Mouse (Mus musculus): ENCODE data around the gene Lingo3. TPM values are rescaled to one million over a fixed set of nuclear protein-coding genes. Genes with fewer than 3 reads are reported as not detected.

Lingo3 gene
- polyA plus RNA-seq, 1 experiment from 2014 or later, result 2.7 TPM

DNA sequence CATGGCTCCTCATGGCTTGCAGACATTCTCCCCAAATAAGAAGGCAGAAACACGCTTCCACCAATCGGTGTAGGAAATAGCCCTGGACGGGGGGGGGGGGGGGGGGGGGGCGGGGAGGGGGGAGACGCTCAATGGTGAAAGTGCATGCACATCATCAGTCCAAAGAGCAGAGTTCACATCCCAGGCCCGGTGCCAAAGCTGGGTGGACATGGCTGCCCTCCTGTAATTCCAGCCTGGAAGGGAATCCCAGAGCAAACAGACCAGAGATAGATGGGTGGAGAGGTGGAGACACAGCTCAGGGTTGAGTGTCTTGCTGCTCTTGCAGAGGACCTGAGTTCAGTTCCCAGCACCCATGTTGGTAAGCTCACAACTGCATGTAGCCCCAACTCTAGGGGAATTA lies 27.2 kb upstream of the Lingo3 start:
- DNase-seq (ENCODE audit: low spot score), result no peak
- no peak for ATAC-seq
- H3K4me3 ChIP-seq (ENCODE audit: low read depth, low read length), result no peak overlapping the region
- H3K36me3 ChIP-seq (ENCODE audit: control insufficient read depth, insufficient read depth, low read length), result peaks cover 21% of the 10 kb centered on the region; the same call in 1 of the 2 replicates
- no peak overlapping the region for H3K4me2 ChIP-seq (ENCODE audit: low read length)
- H3K27ac ChIP-seq (ENCODE audit: low read depth, low read length), result no peak overlapping the region
- WGBS, result 81% methylated on average over 4 of the region's 6 CpGs
- no peaks in the 10 kb centered on the region for H3K9me3 ChIP-seq (replicated peaks; ENCODE audit: control insufficient read depth, low read length)
- no peaks in the 10 kb centered on the region for H3K27me3 ChIP-seq (replicated peaks; ENCODE audit: control insufficient read depth, insufficient read depth, low read length)
- H3K4me1 ChIP-seq (ENCODE audit: control insufficient read depth, insufficient read depth, low read length), result no peaks in the 10 kb centered on the region
- no peak overlapping the region for H3K9ac ChIP-seq (ENCODE audit: low read length)

DNA sequence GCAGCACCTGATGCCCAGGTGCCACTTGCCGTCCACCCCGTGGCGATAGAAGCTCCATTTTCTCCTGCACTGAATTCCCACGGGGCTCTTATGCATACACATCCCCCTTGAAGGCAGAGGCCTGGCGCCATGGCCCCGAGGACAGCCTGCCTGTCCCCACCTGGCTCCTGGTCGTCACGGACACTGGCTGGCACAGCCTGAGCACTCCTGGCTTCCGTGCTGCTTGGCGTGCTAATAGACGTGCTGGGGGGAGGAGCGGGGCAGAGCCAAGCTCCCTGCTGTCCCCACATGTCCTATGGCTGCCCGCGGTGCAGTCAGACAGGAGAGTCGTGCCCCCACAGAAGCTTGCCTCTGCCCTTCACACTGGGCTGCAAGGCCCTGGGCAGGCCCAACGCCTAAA lies 20.6 kb upstream of the Lingo3 start:
- peaks cover 62% of the 10 kb centered on the region for H3K36me3 ChIP-seq (ENCODE audit: control insufficient read depth, insufficient read depth, low read length)
- H3K27ac ChIP-seq (ENCODE audit: low read depth, low read length), result no peak overlapping the region
- ATAC-seq (no peak), DNase-seq (ENCODE audit: low spot score) (no peak)
- H3K4me2 ChIP-seq (ENCODE audit: low read length), result no peak overlapping the region
- no peak overlapping the region for H3K4me3 ChIP-seq (ENCODE audit: low read depth, low read length)
- no peaks in the 10 kb centered on the region for H3K4me1 ChIP-seq (ENCODE audit: control insufficient read depth, insufficient read depth, low read length)
- no peak overlapping the region for H3K9ac ChIP-seq (ENCODE audit: low read length)
- no peaks in the 10 kb centered on the region for H3K27me3 ChIP-seq (replicated peaks; ENCODE audit: control insufficient read depth, insufficient read depth, low read length)
- 86% methylated on average over 16 of the region's 16 CpGs for WGBS
- H3K9me3 ChIP-seq (replicated peaks; ENCODE audit: control insufficient read depth, low read length), result no peaks in the 10 kb centered on the region

DNA sequence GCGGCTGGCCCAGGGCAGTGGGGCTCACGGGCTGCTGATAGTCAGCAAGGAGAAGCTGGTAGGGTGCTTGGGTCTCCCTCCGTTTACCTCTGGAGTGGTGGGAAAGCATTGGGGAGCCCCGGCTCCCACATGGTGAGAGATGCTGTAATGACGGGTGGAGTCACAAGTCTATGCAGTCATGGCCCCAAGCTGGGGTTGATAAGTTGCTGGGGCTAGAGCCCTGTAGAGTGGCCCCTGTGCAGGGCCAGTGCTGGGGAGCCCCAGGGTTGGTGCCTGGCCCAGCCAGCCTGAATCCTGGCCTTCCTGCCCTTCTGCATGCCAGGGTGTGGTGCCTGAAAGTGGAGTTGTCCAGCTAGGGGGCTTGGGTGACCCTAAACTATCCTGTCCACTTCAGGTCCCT lies 18.5 kb upstream of the Lingo3 start:
- DNase-seq (ENCODE audit: low spot score), result no peak
- H3K36me3 ChIP-seq (ENCODE audit: control insufficient read depth, insufficient read depth, low read length), result peaks cover 53% of the 10 kb centered on the region
- WGBS, result 94% methylated on average over 5 of the region's 5 CpGs

DNA sequence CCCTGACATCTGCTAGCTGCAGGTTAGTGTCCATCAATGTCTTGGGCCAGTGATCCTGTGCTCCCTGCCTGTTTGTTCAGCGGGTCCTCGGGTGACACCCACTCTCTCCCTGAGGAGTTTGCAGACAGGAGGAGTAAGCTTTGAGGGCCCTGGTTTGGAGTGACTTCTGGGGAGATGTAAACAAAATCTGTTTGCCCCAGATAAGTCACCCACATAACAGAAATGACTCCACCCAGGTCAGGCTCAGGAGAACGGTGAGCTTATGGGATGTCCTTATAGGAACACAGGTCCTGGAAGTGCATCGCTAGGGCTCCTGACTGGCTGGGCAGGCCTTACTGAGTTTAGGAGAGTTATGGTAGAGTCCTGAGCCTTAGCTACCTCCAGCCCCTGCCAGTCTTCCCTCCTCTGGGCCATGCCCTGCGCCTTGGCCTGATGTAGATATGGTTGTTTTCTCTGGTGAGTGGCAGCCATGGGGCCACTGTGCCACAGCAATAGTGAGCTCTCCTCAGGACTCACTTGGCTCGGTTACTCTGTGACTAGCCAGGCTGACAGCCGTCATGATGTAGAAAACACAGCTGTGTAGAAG lies 14.6 kb upstream of the Lingo3 start:
- no peak overlapping the region for H3K4me3 ChIP-seq (ENCODE audit: low read depth, low read length)
- H3K9ac ChIP-seq (ENCODE audit: low read length), result no peak overlapping the region; the same call in 1 of the 2 replicates
- ATAC-seq (no peak), DNase-seq (ENCODE audit: low spot score) (no peak)
- H3K4me2 ChIP-seq (ENCODE audit: low read length), result no peak overlapping the region
- WGBS, result 90% methylated on average over 7 of the region's 7 CpGs
- no peaks in the 10 kb centered on the region for H3K27me3 ChIP-seq (replicated peaks; ENCODE audit: control insufficient read depth, insufficient read depth, low read length)
- peaks cover 20% of the 10 kb centered on the region for H3K36me3 ChIP-seq (ENCODE audit: control insufficient read depth, insufficient read depth, low read length)
- peaks cover 14% of the 10 kb centered on the region for H3K4me1 ChIP-seq (ENCODE audit: control insufficient read depth, insufficient read depth, low read length)
- no peaks in the 10 kb centered on the region for H3K9me3 ChIP-seq (replicated peaks; ENCODE audit: control insufficient read depth, low read length)
- H3K27ac ChIP-seq (ENCODE audit: low read depth, low read length), result no peak overlapping the region

More for the DNA sequence above, 18.5 kb upstream of the Lingo3 start:
- no peak overlapping the region for H3K27ac ChIP-seq (ENCODE audit: low read depth, low read length)
- no peaks in the 10 kb centered on the region for H3K27me3 ChIP-seq (replicated peaks; ENCODE audit: control insufficient read depth, insufficient read depth, low read length)
- no peaks in the 10 kb centered on the region for H3K9me3 ChIP-seq (replicated peaks; ENCODE audit: control insufficient read depth, low read length)
- no peaks in the 10 kb centered on the region for H3K4me1 ChIP-seq (ENCODE audit: control insufficient read depth, insufficient read depth, low read length)
- no peak overlapping the region for H3K4me3 ChIP-seq (ENCODE audit: low read depth, low read length)
- H3K9ac ChIP-seq (ENCODE audit: low read length), result no peak overlapping the region
- no peak overlapping the region for H3K4me2 ChIP-seq (ENCODE audit: low read length)
- ATAC-seq, result no peak

DNA sequence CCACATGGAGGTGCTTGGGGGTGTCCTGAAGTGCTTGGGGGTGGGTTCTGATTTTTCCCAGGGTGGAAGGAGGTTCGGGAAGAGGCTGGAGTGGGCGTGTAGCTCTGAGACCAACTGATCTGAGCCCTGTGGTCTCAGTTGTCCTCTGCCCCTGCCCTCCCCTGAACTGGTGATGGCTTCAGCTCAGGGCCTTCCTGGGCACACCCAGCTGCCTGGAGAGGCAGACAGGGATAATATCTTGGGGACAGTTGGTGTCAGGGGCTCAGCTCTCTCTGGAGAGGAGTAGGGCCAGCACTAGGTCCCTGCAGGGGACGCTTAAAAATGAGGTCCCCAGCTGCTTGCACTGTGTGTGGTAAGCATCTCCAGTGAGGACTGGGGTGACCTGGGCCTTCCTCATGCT lies 14.0 kb upstream of the Lingo3 start:
- WGBS, result 77% methylated on average over 3 of the region's 3 CpGs
- no peak overlapping the region for H3K4me3 ChIP-seq (ENCODE audit: low read depth, low read length)
- H3K4me1 ChIP-seq (ENCODE audit: control insufficient read depth, insufficient read depth, low read length), result peaks cover 14% of the 10 kb centered on the region
- no peak overlapping the region for H3K27ac ChIP-seq (ENCODE audit: low read depth, low read length)
- H3K9ac ChIP-seq (ENCODE audit: low read length), result 0 out of 2 replicates have a peak overlapping the region, but pooled peaks have one; percentile 25
- no peaks in the 10 kb centered on the region for H3K9me3 ChIP-seq (replicated peaks; ENCODE audit: control insufficient read depth, low read length)
- ATAC-seq (no peak), DNase-seq (ENCODE audit: low spot score) (no peak)
- no peaks in the 10 kb centered on the region for H3K27me3 ChIP-seq (replicated peaks; ENCODE audit: control insufficient read depth, insufficient read depth, low read length)
- no peak overlapping the region for H3K4me2 ChIP-seq (ENCODE audit: low read length)
- H3K36me3 ChIP-seq (ENCODE audit: control insufficient read depth, insufficient read depth, low read length), result peaks cover 20% of the 10 kb centered on the region

DNA sequence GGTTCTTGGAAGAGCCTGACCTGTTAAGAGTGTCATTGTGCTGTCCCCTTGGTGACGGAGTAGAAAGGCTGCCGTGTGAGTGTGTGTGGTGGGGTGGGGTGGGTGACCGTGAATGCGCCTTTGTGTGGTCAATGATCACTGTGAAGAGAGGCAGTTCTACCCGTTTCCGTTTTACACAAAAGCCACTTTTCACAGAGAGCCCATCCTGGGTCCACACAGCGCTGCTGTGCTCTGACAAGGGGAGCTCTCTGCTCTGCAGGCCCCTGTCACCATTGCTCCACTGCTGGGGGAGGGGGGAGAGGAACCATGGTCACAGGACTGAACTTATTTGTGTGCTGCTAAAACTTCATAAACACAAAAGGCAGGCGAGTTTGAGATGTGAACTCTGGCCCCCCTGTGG lies 13.5 kb upstream of the Lingo3 start:
- Histone ChIP-seq H3K4me3 (ENCODE audit: low read depth, low read length) (no peak overlapping the region), H3K4me2 (ENCODE audit: low read length) (no peak overlapping the region), H3K27me3 (replicated peaks; ENCODE audit: control insufficient read depth, insufficient read depth, low read length) (no peaks in the 10 kb centered on the region), H3K36me3 (ENCODE audit: control insufficient read depth, insufficient read depth, low read length) (peaks cover 20% of the 10 kb centered on the region), H3K4me1 (ENCODE audit: control insufficient read depth, insufficient read depth, low read length) (peaks cover 14% of the 10 kb centered on the region), H3K27ac (ENCODE audit: low read depth, low read length) (no peak overlapping the region), H3K9me3 (replicated peaks; ENCODE audit: control insufficient read depth, low read length) (no peaks in the 10 kb centered on the region), H3K9ac (ENCODE audit: low read length) (0 out of 2 replicates have a peak overlapping the region, but pooled peaks have one; percentile 25)
- WGBS, result 29% methylated on average over 8 of the region's 8 CpGs
- ATAC-seq, result no peak
- DNase-seq (ENCODE audit: low spot score), result no peak

DNA sequence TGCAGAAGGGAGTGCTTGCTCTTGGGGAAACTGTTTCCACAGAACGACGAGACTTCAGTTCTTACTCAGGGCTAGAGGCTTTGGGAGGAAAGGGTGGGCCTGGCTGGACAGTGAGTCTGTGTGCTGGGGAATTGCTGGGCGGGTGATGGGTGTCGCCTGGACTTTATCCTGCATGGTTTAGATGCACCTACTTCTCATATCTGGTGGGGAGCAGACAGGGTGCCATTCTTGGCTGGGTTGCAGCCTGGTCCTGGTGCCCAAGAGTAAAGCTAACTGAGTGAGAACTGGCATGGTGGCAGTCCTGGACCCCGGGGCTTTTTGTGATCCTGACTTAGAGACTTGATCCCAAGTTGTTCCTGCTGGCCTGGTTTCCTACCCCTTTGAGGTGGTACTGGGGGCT lies 13.1 kb upstream of the Lingo3 start:
- no peak for ATAC-seq
- no peak for DNase-seq (ENCODE audit: low spot score)
- Histone ChIP-seq H3K27me3 (replicated peaks; ENCODE audit: control insufficient read depth, insufficient read depth, low read length) (no peaks in the 10 kb centered on the region), H3K27ac (ENCODE audit: low read depth, low read length) (no peak overlapping the region), H3K4me1 (ENCODE audit: control insufficient read depth, insufficient read depth, low read length) (peaks cover 14% of the 10 kb centered on the region), H3K4me3 (ENCODE audit: low read depth, low read length) (no peak overlapping the region), H3K9ac (ENCODE audit: low read length) (peak overlapping the region; percentile 21; the same call in 1 of the 2 replicates), H3K9me3 (replicated peaks; ENCODE audit: control insufficient read depth, low read length) (no peaks in the 10 kb centered on the region), H3K36me3 (ENCODE audit: control insufficient read depth, insufficient read depth, low read length) (peaks cover 21% of the 10 kb centered on the region), H3K4me2 (ENCODE audit: low read length) (no peak overlapping the region)
- WGBS, result 81% methylated on average over 5 of the region's 5 CpGs

DNA sequence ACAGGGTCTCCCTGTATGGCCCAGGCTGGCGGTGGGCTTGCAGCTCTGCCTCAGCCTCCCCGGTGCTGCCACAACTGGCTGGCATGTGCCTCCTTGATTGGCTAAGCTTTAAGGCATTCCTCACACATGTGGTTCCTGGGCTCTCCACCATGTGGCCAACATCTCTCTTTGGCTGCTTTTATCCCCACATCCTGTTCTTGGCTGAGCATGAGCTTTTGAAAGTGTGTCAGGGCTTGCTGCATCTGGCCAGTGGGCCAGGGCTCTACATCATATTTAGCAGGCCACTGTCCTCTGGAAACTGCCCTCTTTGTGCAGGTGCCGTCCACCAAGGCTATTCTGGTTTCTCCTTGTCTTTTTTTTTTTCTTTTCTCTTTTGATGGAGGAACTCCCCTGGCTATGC lies 12.4 kb upstream of the Lingo3 start:
- DNase-seq (ENCODE audit: low spot score), result no peak
- WGBS, result 66% methylated on average over 3 of the region's 3 CpGs

DNA sequence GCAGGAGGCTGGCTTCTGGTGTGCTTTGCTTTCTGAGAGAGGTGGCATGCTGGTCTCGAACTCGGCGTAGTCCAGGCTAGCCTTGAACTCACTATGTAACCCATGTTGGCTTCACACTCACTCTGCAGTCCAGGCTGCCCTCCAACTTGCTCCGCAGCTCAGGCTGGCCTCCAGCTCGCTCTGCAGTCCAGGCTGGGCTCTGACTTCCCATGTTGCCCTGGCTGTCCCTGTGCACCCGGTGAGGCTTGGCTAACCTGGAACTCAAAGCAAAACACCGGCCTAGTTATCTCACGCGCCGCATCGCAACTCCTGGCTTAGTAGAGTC lies 11.9 kb upstream of the Lingo3 start:
- no peak overlapping the region for H3K27ac ChIP-seq (ENCODE audit: low read depth, low read length)
- H3K27me3 ChIP-seq (replicated peaks; ENCODE audit: control insufficient read depth, insufficient read depth, low read length), result no peaks in the 10 kb centered on the region
- H3K36me3 ChIP-seq (ENCODE audit: control insufficient read depth, insufficient read depth, low read length), result peaks cover 26% of the 10 kb centered on the region
- H3K4me2 ChIP-seq (ENCODE audit: low read length), result peak overlapping the region; percentile 99
- no peaks in the 10 kb centered on the region for H3K9me3 ChIP-seq (replicated peaks; ENCODE audit: control insufficient read depth, low read length)
- DNase-seq (ENCODE audit: low spot score) (no peak), ATAC-seq (0 out of 2 replicates have a peak, but pooled peaks have one; percentile 8)
- peak overlapping the region; percentile 92 for H3K4me3 ChIP-seq (ENCODE audit: low read depth, low read length)
- 21% methylated on average over 11 of the region's 11 CpGs for WGBS
- peaks cover 14% of the 10 kb centered on the region for H3K4me1 ChIP-seq (ENCODE audit: control insufficient read depth, insufficient read depth, low read length)
- H3K9ac ChIP-seq (ENCODE audit: low read length), result peak overlapping the region; percentile 89

More for the DNA sequence above, 12.4 kb upstream of the Lingo3 start:
- Histone ChIP-seq H3K4me1 (ENCODE audit: control insufficient read depth, insufficient read depth, low read length) (peaks cover 14% of the 10 kb centered on the region), H3K4me2 (ENCODE audit: low read length) (peak overlapping the region; percentile 99), H3K4me3 (ENCODE audit: low read depth, low read length) (peak overlapping the region; percentile 92; the same call in 1 of the 2 replicates), H3K27me3 (replicated peaks; ENCODE audit: control insufficient read depth, insufficient read depth, low read length) (no peaks in the 10 kb centered on the region), H3K36me3 (ENCODE audit: control insufficient read depth, insufficient read depth, low read length) (peaks cover 22% of the 10 kb centered on the region), H3K27ac (ENCODE audit: low read depth, low read length) (no peak overlapping the region), H3K9ac (ENCODE audit: low read length) (peak overlapping the region; percentile 89), H3K9me3 (replicated peaks; ENCODE audit: control insufficient read depth, low read length) (no peaks in the 10 kb centered on the region)
- no peak for ATAC-seq
